In genomic region chr8:122431694-122432442, GRCm38 (mm10) we compare ENCODE assay signal across 9 mouse cellular contexts. TPM values are rescaled to one million over a fixed set of nuclear protein-coding genes. Genes with fewer than 3 reads are reported as not detected.
DNase-seq lines count a peak whose midpoint lies in the region; ATAC-seq and TF ChIP-seq lines count a peak whose summit lies in the region.
"Had no signal": no experiment of that assay in that cellular context is flagged by ENCODE, and none has a peak within 500 bp of the region (broad histone marks: within the 10 kb centered on the region; RNA-seq: fewer than 3 reads in every experiment).

No protein-coding gene starts in this region.

- TF ChIP-seq POLR2A in bone marrow, adult 2 months (IDR thresholded peaks at IDR 0.05; ENCODE audit: borderline replicate concordance, control insufficient read depth, low read depth, low read length), result no peak
- no peak for TF ChIP-seq POLR2A in olfactory bulb, adult 2 months (IDR thresholded peaks at IDR 0.05; ENCODE audit: insufficient read depth, low read depth, low read length)

- peak overlapping the region; percentile 91 for H3K4me2 ChIP-seq in limb, embryonic 13.5 days (replicated peaks)

- DNase-seq in hindbrain, embryonic 10.5 days (ENCODE audit: low spot score), result no peak
- no peak for DNase-seq in ovary, postnatal 36 days (ENCODE audit: low spot score)

- H3K4me1 ChIP-seq in erythroblast, embryonic 14.5 days (ENCODE audit: control insufficient read depth), result peaks cover 20% of the 10 kb centered on the region
- peaks cover 8% of the 10 kb centered on the region; the same call in 1 of the 2 replicates for H3K4me1 ChIP-seq in bone marrow, adult 2 months (ENCODE audit: control insufficient read depth, insufficient read depth, low read length)
- peaks cover 32% of the 10 kb centered on the region for H3K4me1 ChIP-seq in hindbrain, embryonic 10.5 days (replicated peaks)
- H3K4me1 ChIP-seq in limb, embryonic 13.5 days, result peaks cover 22% of the 10 kb centered on the region
- H3K4me1 ChIP-seq in olfactory bulb, adult 2 months (ENCODE audit: control insufficient read depth, insufficient read depth, low read length), result peaks cover 9% of the 10 kb centered on the region

- H3K27me3 ChIP-seq in erythroblast, embryonic 14.5 days (ENCODE audit: control insufficient read depth), result peaks cover 20% of the 10 kb centered on the region
- H3K27me3 ChIP-seq in hindbrain, embryonic 10.5 days (ENCODE audit: insufficient read depth, poor library complexity, severe bottlenecking), result peaks cover 6% of the 10 kb centered on the region; the same call in 1 of the 2 replicates
- no peaks in the 10 kb centered on the region for H3K27me3 ChIP-seq in limb, embryonic 13.5 days

- peak overlapping the region; percentile 85 for H3K9ac ChIP-seq in limb, embryonic 13.5 days

- peak overlapping the region; percentile 60 for H3K4me3 ChIP-seq in erythroblast, embryonic 14.5 days (replicated peaks)
- H3K4me3 ChIP-seq in bone marrow, adult 2 months (replicated peaks; ENCODE audit: control insufficient read depth, low read depth, low read length), result peak overlapping the region; percentile 90
- H3K4me3 ChIP-seq in hindbrain, embryonic 10.5 days, result peak overlapping the region; percentile 62
- H3K4me3 ChIP-seq in limb, embryonic 13.5 days, result peak overlapping the region; percentile 63
- peak overlapping the region; percentile 42 for H3K4me3 ChIP-seq in olfactory bulb, adult 2 months (ENCODE audit: insufficient read depth, low read depth, low read length)

- no peak for ATAC-seq in erythroblast, adult 5-6 weeks (replicated peaks; ENCODE audit: low FRiP score, poor library complexity, severe bottlenecking)
- peak; percentile 9; the same call in 1 of the 2 replicates for ATAC-seq in limb, embryonic 13.5 days (ENCODE audit: low FRiP score, low read depth)
- no peak for ATAC-seq in erythroid progenitor cell, adult 5-6 weeks (replicated peaks; ENCODE audit: low FRiP score, poor library complexity, severe bottlenecking)

- 7% methylated on average over 18 of the region's 18 CpGs for WGBS in bone marrow, adult 2 months
- 39% methylated on average over 18 of the region's 18 CpGs for WGBS in hindbrain, embryonic 10.5 days
- WGBS in limb, embryonic 13.5 days, result 33% methylated on average over 18 of the region's 18 CpGs
- 57% methylated on average over 18 of the region's 18 CpGs for WGBS in olfactory bulb, adult 2 months

- peak overlapping the region; percentile 98 for H3K27ac ChIP-seq in bone marrow, adult 2 months (ENCODE audit: control insufficient read depth, insufficient read depth, low read depth, low read length, poor library complexity)
- peak overlapping the region; percentile 86 for H3K27ac ChIP-seq in hindbrain, embryonic 10.5 days
- H3K27ac ChIP-seq in limb, embryonic 13.5 days, result peak overlapping the region; percentile 61
- no peak overlapping the region for H3K27ac ChIP-seq in olfactory bulb, adult 2 months (ENCODE audit: insufficient read depth, low read depth, low read length)

- H3K9me3 ChIP-seq in erythroblast, embryonic 14.5 days (ENCODE audit: control insufficient read depth, low read length), result peaks cover 5% of the 10 kb centered on the region
- H3K9me3 ChIP-seq in hindbrain, embryonic 10.5 days, result peaks cover 5% of the 10 kb centered on the region; the same call in 1 of the 2 replicates
- H3K9me3 ChIP-seq in limb, embryonic 13.5 days, result no peaks in the 10 kb centered on the region

- TF ChIP-seq CTCF in bone marrow, adult 2 months (IDR thresholded peaks at IDR 0.05; ENCODE audit: control insufficient read depth, insufficient read depth, low read length), result no peak
- no peak for TF ChIP-seq CTCF in olfactory bulb, adult 2 months (IDR thresholded peaks at IDR 0.05; ENCODE audit: insufficient read depth, low read depth, low read length)

- H3K36me3 ChIP-seq in erythroblast, embryonic 14.5 days (ENCODE audit: control insufficient read depth), result peaks cover 20% of the 10 kb centered on the region
- H3K36me3 ChIP-seq in hindbrain, embryonic 10.5 days, result peaks cover 35% of the 10 kb centered on the region
- peaks cover 35% of the 10 kb centered on the region for H3K36me3 ChIP-seq in limb, embryonic 13.5 days

RNA-seq across cellular contexts. Expression of gene Cyba, which starts 0.9 kb away (rescaled TPM):
- polyA plus RNA-seq in erythroblast, embryonic 14.5 days (2012), result 5.9 and 9.0 TPM in 2 replicates
- total RNA-seq in erythroblast, adult 5-6 weeks (2015; ENCODE audit: low replicate concordance), result 105 and 126 TPM in 2 replicates
- total RNA-seq in erythroblast, adult 5-6 weeks (2017; ENCODE audit: low replicate concordance), result 42.8 and 52.6 TPM in 2 replicates
- 168 and 494 TPM in 2 replicates for polyA plus RNA-seq in bone marrow, adult 2 months (2011; ENCODE audit: insufficient read depth, insufficient read length, low replicate concordance, missing spikeins)
- 75.4 and 76.6 TPM in 2 replicates for polyA plus RNA-seq in hindbrain, embryonic 10.5 days (2016; fragmentation: Nextera tagmentation; extraction: Ambion mirVana)
- 139 and 144 TPM in 2 replicates for polyA plus RNA-seq in limb, embryonic 13.5 days (2015; fragmentation: Nextera tagmentation; extraction: Ambion mirVana)
- not detected in 2 replicates for polyA plus RNA-seq in olfactory bulb, adult 2 months (2012; ENCODE audit: insufficient read depth, insufficient read length, low replicate concordance, missing spikeins)
- total RNA-seq in erythroid progenitor cell, adult 5-6 weeks (2015; ENCODE audit: low replicate concordance), result 73.9 and 89.3 TPM in 2 replicates
- 35.7 TPM in 2 replicates for total RNA-seq in erythroid progenitor cell, adult 5-6 weeks (2017; ENCODE audit: low replicate concordance)
- polyA plus RNA-seq: C2C12 had no signal

RNA-seq across cellular contexts. Expression of gene Il17c, which starts 10.0 kb away (rescaled TPM):
- not detected in 2 replicates for polyA plus RNA-seq in erythroblast, embryonic 14.5 days (2012)
- not detected in 2 replicates for total RNA-seq in erythroblast, adult 5-6 weeks (2015; ENCODE audit: low replicate concordance)
- total RNA-seq in erythroblast, adult 5-6 weeks (2017; ENCODE audit: low replicate concordance), result not detected in 2 replicates
- polyA plus RNA-seq in bone marrow, adult 2 months (2011; ENCODE audit: insufficient read depth, insufficient read length, low replicate concordance, missing spikeins), result not detected in 2 replicates
- polyA plus RNA-seq in hindbrain, embryonic 10.5 days (2016; fragmentation: Nextera tagmentation; extraction: Ambion mirVana), result not detected in 2 replicates
- not detected in 2 replicates for polyA plus RNA-seq in limb, embryonic 13.5 days (2015; fragmentation: Nextera tagmentation; extraction: Ambion mirVana)
- polyA plus RNA-seq in olfactory bulb, adult 2 months (2012; ENCODE audit: insufficient read depth, insufficient read length, low replicate concordance, missing spikeins), result not detected in 2 replicates
- total RNA-seq in erythroid progenitor cell, adult 5-6 weeks (2015; ENCODE audit: low replicate concordance), result not detected in 2 replicates
- not detected in 2 replicates for total RNA-seq in erythroid progenitor cell, adult 5-6 weeks (2017; ENCODE audit: low replicate concordance)

RNA-seq across cellular contexts. Expression of gene Mvd, which starts 11.4 kb away (rescaled TPM):
- 0.17 and 0.19 TPM in 2 replicates for polyA plus RNA-seq in erythroblast, embryonic 14.5 days (2012)
- 0.84 TPM in 1 of 2 replicates, not detected in the other for total RNA-seq in erythroblast, adult 5-6 weeks (2015; ENCODE audit: low replicate concordance)
- 0.84 and 1.3 TPM in 2 replicates for total RNA-seq in erythroblast, adult 5-6 weeks (2017; ENCODE audit: low replicate concordance)
- 2.4 and 6.3 TPM in 2 replicates for polyA plus RNA-seq in bone marrow, adult 2 months (2011; ENCODE audit: insufficient read depth, insufficient read length, low replicate concordance, missing spikeins)
- 61.8 and 65.1 TPM in 2 replicates for polyA plus RNA-seq in hindbrain, embryonic 10.5 days (2016; fragmentation: Nextera tagmentation; extraction: Ambion mirVana)
- polyA plus RNA-seq in limb, embryonic 13.5 days (2015; fragmentation: Nextera tagmentation; extraction: Ambion mirVana), result 37.1 and 39.7 TPM in 2 replicates
- polyA plus RNA-seq in olfactory bulb, adult 2 months (2012; ENCODE audit: insufficient read depth, insufficient read length, low replicate concordance, missing spikeins), result not detected in 2 replicates
- not detected in 2 replicates for total RNA-seq in erythroid progenitor cell, adult 5-6 weeks (2015; ENCODE audit: low replicate concordance)
- 1.8 and 2.1 TPM in 2 replicates for total RNA-seq in erythroid progenitor cell, adult 5-6 weeks (2017; ENCODE audit: low replicate concordance)

RNA-seq across cellular contexts. Expression of gene Snai3, which starts 28.7 kb away (rescaled TPM):
- not detected in 2 replicates for polyA plus RNA-seq in erythroblast, embryonic 14.5 days (2012)
- 1.0 TPM in 1 of 2 replicates, not detected in the other for total RNA-seq in erythroblast, adult 5-6 weeks (2015; ENCODE audit: low replicate concordance)
- not detected in 2 replicates for total RNA-seq in erythroblast, adult 5-6 weeks (2017; ENCODE audit: low replicate concordance)
- 2.2 TPM in 1 of 2 replicates, not detected in the other for polyA plus RNA-seq in bone marrow, adult 2 months (2011; ENCODE audit: insufficient read depth, insufficient read length, low replicate concordance, missing spikeins)
- 0.16 TPM in 1 of 2 replicates, not detected in the other for polyA plus RNA-seq in hindbrain, embryonic 10.5 days (2016; fragmentation: Nextera tagmentation; extraction: Ambion mirVana)
- 0.83 and 0.97 TPM in 2 replicates for polyA plus RNA-seq in limb, embryonic 13.5 days (2015; fragmentation: Nextera tagmentation; extraction: Ambion mirVana)
- polyA plus RNA-seq in olfactory bulb, adult 2 months (2012; ENCODE audit: insufficient read depth, insufficient read length, low replicate concordance, missing spikeins), result not detected in 2 replicates
- not detected in 2 replicates for total RNA-seq in erythroid progenitor cell, adult 5-6 weeks (2015; ENCODE audit: low replicate concordance)
- not detected in 2 replicates for total RNA-seq in erythroid progenitor cell, adult 5-6 weeks (2017; ENCODE audit: low replicate concordance)

RNA-seq across cellular contexts. Expression of gene Rnf166, which starts 44.0 kb away (rescaled TPM):
- 1.7 and 1.8 TPM in 2 replicates for polyA plus RNA-seq in erythroblast, embryonic 14.5 days (2012)
- total RNA-seq in erythroblast, adult 5-6 weeks (2015; ENCODE audit: low replicate concordance), result 9.0 and 12.9 TPM in 2 replicates
- total RNA-seq in erythroblast, adult 5-6 weeks (2017; ENCODE audit: low replicate concordance), result 7.9 and 8.1 TPM in 2 replicates
- polyA plus RNA-seq in bone marrow, adult 2 months (2011; ENCODE audit: insufficient read depth, insufficient read length, low replicate concordance, missing spikeins), result 17.4 and 32.7 TPM in 2 replicates
- 31.8 and 33.6 TPM in 2 replicates for polyA plus RNA-seq in hindbrain, embryonic 10.5 days (2016; fragmentation: Nextera tagmentation; extraction: Ambion mirVana)
- polyA plus RNA-seq in limb, embryonic 13.5 days (2015; fragmentation: Nextera tagmentation; extraction: Ambion mirVana), result 51.2 and 52.6 TPM in 2 replicates
- not detected in 2 replicates for polyA plus RNA-seq in olfactory bulb, adult 2 months (2012; ENCODE audit: insufficient read depth, insufficient read length, low replicate concordance, missing spikeins)
- total RNA-seq in erythroid progenitor cell, adult 5-6 weeks (2015; ENCODE audit: low replicate concordance), result 15.5 and 20.9 TPM in 2 replicates
- 6.8 and 12.5 TPM in 2 replicates for total RNA-seq in erythroid progenitor cell, adult 5-6 weeks (2017; ENCODE audit: low replicate concordance)
